Mouse (Mus musculus): ENCODE data around the gene Ccdc86.

Gene Ccdc86

DNA sequence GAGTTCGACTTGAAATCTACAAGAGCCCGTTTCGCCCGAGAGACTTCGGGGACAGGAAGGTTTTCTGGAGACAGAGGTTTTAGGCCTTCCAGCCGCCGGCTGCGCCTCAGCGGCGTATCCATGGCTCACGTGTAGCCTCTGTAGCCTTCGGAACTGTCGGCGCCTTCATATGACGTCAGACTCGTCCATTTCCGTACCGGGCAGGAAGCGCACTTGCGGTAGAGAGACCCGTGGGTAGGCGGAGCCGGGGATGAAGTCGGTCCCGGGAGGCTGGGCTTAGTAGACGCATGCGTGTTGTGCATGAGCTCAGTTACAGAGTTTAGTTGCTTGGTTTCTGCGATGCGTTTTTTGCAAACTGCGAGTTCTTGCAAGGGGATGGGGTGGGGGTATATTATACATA, at the start of gene Ccdc86:
Ccdc86 (minus strand) TSS at position 155 of the 400 bp plus-strand sequence.
- in situ Hi-C loops (cut with MboI, MseI): no loop called here

DNA sequence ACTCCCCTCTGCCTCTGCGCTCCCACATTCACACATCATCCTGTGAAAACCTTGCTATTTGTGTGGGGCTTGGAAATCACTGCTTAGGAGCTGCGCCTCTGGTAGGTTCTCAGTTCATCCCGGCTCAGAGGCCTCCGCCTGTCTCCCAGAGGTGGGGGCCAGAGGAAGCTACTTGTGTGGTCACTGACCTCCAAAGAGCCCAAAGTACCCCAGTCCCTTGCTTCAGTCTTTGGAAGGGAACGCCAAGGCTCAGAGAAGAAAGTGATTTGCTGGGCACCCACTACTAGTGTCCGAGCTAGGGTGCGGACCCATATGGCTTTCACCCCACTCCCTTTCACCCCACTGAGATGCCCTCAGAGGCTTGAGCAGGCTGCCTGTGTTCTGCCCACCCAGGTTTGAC, 44.1 kb upstream of the Ccdc86 start, which contains the start of gene Ms4a15:
Ms4a15 (minus strand) TSS at position 101 of the 400 bp plus-strand sequence.
- in situ Hi-C loops (cut with MboI, MseI): no loop called here

DNA sequence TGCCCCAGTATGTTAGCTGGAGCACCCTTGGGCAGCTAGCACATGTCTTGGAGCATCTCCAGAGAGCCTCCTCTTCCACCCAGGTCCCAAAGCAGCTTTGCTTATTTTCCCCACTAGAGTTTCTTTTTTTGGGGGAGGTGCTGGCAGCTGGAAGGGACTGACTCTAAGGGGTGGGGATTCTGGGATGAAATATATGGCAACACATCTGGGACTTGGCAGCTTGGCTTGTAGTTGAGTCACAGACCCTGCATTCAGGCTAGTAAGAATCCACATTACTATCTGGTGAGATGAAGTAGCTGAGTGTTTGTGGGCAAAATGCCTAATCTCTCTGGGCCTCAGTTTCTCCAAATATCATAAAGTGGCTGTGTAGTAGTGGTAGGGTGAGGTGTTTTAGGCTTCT, 42.8 kb upstream of the Ccdc86 start:
- in situ Hi-C loops (cut with MboI, MseI): no loop called here

DNA sequence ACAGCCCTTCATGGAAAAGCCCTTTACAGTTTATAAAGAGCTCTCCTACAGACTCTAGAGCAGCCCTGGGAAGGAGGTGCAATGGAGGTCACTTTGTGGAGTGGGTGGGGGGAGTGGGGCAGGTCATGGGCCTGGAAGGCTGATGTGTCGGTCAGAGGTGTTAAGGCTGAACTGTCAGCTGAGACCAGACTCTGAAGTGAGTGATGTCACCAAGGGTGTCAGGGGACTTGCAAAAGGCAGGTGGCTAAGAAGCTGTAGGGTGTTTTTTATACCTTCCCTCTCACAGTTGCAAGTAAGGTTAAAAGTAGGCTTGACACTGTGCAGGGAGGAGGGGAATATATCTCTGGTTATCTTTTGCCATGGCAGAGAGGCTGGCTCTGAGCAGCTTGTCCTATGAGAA, 41.7 kb upstream of the Ccdc86 start:
- in situ Hi-C loops (cut with MboI, MseI): no loop called here

DNA sequence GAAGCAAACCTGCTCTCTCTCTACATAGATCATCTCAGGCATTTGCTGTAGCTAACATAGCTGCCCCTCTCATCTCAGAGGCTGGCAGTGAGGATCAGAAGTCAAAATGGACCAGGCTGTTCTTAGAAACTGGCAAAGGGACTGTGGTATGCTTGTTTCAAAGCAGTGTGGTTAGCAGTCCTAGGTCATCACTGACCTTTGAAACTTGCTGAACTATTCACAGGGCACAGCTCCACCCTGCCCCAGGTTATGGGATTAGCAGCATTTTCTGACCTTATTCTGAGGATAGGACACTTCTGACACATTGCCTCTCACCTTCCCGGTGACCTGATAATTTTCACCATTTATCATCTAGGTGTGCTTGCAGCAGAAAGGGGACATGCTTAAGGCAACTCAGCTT, 39.5 kb upstream of the Ccdc86 start:
- in situ Hi-C loops (cut with MboI, MseI): no loop called here

DNA sequence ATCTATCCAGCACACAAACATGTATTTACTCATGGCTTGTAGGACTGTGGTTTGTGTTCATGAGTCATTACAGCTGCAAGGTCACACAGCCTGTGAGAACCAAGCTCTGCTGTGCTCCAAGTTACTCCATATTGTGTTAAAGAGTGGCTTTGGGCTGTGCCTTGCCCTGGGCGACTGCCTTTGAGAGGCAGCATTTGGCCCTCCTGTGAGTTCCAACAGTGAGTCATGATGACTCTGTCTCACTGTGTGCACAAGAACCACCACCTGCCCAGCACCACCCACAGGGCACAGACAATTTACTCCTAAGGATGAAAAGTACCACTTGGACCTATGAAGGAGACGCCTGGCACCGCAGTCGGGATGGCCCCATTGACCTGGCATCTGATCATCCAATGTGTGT, 36.8 kb upstream of the Ccdc86 start:
- in situ Hi-C loops (cut with MboI, MseI): no loop called here

DNA sequence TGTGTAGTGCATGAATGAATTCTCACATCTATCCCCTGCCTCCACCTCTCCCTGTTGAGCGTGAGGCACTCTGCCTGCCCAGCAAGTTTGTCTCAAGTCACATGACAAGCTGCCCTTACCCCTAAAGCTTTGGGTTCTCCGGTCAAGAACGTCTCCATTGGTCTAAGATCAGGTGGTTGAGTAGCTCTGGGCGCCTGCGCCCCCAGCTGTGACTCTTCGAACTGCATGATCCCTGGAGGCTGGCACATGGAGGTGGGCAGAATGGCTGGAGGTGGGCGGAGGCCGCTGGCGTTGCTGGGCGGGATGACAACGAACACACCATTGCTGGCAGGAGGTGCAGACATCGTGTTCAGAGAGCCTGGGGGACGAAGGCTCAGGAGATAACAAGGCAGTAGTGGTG, 35.5 kb upstream of the Ccdc86 start:
- in situ Hi-C loops (cut with MboI, MseI): no loop called here

DNA sequence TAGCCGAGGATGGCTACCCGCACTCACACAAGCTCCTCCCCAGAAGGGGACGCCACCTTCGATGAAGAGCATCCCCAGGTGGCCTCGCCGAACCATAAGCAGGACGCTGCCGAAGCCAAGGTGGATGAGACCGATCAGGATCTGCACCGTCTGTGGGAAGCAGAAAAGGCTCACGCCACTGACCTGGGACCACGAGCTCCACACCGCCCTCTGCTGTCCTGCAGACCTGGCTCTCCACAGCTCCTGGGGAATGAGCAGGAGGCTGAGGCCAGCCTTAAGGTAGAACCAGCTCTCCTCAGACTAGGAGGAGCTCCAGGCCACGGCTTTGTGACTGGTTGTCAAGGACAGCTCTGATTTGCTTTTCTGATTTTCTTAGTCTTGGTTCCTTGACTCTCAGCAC, 34.1 kb upstream of the Ccdc86 start:
- in situ Hi-C loops (cut with MboI, MseI): no loop called here

DNA sequence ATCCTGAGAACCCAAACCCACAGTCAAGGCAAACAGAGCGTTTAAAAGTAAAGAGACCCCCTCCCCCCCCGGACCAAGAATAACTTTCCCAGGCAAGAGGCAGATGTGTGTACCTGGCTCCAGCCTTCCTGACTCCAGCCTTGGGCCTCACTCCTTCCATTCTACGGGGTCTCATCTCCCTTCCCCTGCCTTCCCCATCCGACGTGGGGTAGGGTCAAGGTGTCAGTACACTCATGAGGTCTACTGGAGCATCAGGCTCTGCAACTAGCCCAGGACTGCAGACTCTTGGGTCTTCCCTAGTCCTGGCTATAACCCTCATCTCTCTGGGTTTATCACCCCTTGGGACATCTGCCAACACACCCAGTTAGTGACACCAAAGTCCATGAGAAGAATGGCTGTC, 31.1 kb upstream of the Ccdc86 start:
- in situ Hi-C loops (cut with MboI, MseI): no loop called here

DNA sequence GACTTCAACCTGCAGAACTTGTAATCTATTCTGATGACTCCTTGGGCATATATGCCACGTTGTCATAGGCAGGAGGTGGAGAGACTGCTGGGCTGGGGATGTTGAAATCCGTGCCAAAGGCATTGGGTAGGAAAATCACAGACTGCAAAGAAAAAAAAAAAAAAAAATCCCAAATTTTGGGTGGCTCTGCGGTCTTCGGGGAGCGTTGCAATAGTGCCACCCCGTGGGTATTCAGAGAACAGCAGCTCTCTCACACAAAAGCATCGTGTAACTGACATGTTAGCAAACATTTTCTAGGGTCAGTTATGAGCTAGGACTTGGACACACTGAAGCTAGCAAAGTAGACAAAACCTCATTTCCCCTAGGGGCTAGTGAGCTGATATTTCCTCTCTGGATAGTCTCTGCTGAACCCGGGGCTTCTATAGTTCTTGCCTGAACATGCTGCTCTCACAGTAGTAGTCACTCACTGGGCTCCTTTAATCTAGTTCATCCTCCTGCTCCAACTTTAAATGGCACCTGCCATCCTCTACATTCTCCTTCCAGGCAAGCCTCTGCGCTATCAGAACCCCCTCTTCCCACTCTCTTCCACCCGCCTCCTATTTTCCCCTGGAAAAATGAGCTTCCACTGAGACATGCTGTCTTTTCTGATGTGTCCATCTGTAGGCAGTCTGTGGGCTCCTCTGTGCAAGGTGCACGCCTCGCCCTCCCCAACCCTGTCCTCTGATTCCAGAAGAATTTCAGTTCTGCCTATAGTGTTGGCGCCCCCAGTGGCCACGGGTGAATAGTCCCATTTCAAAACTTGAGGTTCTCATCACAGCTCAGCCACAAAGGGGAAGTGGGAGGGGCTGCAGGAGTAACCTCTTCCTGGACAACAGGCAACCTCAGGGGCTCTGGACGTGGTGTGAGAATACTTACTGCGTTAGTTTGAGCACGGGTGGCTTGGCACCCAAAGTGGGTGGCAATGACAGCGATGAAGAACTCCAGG, 30.4 kb upstream of the Ccdc86 start:
- in situ Hi-C loops (cut with MboI, MseI): no loop called here

DNA sequence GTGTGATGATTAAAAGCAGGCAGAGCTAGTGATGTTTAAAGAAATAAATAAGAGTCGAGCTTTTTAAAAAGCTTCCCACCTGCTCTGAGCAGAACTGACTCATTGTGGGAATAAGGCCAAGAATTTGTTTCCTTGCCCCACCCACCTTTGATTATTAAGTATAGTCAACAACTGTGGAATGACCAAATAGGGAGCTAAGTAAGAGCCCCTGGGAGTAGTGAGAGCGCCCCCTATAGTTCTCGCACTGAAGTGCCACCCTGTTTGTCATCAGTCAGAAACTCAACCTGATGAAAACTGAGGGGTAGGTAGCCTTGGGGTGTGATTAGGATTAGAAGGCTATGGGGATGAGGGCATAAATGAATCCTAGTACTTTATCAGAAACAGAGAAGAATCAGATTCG, 27.3 kb upstream of the Ccdc86 start:
- in situ Hi-C loops (cut with MboI, MseI): no loop called here

DNA sequence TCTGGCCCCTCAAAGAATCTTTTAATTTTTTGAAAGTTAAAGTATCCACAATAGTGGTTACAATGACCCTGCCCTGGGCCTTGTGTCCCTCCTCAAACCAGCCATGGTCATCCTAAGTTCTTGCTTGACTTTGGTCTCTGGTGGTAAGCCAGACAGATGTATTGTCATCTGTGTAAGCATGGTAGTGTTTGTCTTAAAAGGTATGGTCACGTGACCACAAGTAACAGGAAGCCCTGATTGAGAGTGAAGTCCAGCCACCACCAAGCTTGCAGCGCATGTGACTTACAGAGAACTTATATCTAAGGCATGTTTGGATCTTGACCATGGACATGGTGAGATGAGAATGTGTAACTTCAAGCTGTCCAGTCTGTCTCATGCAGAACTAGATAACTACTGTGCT, 26.1 kb upstream of the Ccdc86 start:
- in situ Hi-C loops (cut with MboI, MseI): no loop called here

DNA sequence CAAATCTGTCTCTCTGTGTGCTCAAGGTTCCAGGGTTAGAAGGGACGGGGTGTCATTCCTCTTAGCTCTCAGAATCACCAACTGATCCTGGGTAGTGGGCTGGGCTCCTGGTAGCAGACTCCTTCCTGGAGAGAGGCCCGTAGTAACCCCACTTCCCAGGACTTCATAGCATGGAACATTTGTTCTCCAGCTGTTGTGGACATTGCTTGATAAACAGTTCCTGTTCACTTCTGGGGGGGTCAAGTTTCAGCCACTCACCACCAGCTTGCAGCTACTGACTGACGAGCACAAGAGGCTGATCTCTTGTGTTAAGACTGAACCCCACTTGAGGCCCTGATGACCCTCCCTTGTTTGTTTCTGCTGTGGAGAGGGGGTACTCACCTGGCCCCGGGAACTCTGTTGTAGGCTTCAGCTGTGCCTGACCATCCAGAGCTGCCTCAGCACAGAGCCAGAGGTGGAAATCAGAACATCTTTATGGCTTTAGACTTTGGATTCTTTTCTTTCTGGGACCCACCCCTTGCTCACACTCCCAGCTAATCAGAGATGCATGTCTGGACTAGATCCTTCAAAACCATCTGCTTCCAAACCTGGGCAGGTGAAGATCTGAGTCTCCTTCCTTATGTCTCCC, 25.3 kb upstream of the Ccdc86 start, which contains the start of gene Ms4a10:
Ms4a10 (minus strand) TSS at position 433 of the 628 bp plus-strand sequence.
- in situ Hi-C loops (cut with MboI, MseI): no loop called here

DNA sequence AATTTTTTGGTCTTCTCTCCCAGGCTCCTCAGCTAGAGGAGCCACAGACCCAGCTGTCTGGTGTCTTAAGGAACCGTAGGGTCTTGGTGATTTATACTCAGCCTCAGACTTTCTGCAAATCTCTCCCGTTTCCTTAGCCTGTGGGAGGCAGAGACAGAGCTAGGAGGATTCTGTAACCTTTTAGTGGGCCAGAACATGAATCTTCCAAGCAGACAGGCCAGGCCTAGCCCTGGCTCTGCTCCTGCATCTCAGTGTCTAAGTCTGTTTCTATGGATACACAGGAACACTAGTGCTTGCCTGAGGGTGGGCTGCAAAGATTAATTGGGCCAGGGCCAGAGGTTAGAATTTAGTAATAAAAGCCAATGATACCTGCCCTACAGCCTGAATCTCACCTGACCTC, 24.1 kb upstream of the Ccdc86 start:
- in situ Hi-C loops (cut with MboI, MseI): no loop called here

DNA sequence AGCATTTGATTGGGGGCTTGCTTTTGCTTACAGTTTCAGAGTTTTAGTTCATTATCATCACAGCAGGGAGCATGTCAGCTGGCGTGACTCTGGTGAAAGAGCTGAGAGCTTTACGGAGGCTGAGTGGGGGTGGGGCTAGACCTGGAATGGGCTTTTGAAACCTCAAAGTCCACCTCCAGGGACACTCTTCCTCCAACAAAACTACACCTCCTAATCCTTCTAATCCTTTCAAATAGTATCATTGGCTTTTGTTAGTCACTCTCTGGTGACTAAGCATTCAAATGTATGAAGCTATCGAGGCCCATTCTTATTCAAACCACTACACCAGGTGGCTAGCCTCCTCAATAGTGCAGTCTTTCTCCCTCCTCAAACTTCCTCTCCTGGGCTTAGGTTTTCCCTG, 23.6 kb upstream of the Ccdc86 start:
- in situ Hi-C loops (cut with MboI, MseI): no loop called here

DNA sequence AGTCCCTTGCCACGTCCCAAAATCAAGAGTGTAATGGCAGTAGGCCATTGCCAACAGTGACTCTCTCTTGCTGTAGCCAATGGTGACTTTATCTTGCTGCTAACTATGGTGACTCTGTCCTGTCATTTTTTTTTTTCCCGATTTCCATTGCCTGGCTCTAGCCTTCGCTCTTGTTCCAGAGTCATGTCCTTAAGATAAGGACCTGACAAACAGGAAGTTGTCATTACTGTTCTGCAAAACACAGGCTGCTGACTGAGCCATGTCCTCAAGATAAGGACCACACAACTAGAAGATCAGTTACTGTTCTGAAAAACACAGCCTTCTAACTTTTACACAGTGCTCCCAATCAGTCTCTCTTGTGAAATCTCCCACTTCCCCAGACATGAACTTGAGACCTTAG, 21.4 kb upstream of the Ccdc86 start:
- in situ Hi-C loops (cut with MboI, MseI): no loop called here

DNA sequence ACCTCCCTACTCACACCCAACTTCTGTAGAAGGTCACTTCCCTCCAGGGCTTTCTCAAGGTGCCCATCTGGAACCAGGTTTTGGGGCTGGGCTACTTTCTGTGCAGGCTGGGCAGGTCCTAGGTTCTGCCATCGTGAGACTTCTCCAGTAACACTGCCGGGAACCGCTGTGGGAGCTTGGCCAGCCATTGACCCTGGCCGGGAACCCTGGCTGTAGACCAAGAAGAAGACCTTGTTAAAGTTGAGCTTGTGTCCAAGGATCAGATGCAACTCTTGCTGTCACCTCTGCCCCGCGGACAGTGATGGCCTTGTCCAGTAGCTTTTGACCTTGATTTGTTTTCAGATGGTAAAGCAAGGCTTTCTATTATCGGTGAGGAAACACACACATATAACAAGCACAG, 19.5 kb upstream of the Ccdc86 start:
- in situ Hi-C loops (cut with MboI, MseI): no loop called here

DNA sequence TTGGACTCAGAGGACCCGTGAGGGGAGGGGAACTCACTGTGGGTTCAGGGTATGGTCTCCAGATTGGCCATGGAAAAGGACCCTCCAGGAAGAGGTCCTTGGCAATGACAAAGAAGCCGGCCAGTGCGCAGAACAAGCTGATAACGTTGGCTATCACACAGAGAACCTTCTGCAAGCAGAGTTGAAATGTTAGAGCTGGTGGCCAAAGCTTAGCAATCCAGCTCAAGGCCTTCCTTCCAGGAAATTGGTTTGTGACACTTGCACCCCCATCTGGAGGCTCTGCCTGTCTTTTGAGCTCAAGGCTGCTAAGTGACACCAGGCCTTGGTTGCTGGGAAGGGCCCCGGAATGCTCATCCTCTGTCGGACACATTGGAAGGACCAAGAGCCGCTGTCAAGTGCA, 16.7 kb upstream of the Ccdc86 start:
- in situ Hi-C loops (cut with MboI, MseI): no loop called here

DNA sequence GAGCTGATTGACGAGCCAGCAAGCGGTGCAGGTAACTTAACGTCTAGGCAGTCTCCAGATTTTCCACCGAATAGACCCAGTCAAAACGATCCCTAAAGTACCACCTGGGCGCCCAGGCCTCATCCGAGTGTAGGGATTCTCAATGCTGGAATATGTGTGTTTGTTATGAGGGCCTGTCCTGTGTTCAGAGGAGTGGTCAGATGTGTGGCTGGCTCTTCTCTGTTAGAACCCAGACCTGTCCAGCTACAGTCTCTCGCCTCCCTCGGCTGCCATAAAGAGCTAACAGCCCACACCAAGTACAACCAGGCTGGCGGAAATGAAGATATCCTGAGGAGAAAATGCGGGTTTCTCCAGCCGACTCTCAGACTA, 10.9 kb upstream of the Ccdc86 start:
- in situ Hi-C loops (cut with MboI, MseI): loop anchor here (5.0 kb wide), 1 partner anchor 293 kb away; no protein-coding TSS in a partner anchor

DNA sequence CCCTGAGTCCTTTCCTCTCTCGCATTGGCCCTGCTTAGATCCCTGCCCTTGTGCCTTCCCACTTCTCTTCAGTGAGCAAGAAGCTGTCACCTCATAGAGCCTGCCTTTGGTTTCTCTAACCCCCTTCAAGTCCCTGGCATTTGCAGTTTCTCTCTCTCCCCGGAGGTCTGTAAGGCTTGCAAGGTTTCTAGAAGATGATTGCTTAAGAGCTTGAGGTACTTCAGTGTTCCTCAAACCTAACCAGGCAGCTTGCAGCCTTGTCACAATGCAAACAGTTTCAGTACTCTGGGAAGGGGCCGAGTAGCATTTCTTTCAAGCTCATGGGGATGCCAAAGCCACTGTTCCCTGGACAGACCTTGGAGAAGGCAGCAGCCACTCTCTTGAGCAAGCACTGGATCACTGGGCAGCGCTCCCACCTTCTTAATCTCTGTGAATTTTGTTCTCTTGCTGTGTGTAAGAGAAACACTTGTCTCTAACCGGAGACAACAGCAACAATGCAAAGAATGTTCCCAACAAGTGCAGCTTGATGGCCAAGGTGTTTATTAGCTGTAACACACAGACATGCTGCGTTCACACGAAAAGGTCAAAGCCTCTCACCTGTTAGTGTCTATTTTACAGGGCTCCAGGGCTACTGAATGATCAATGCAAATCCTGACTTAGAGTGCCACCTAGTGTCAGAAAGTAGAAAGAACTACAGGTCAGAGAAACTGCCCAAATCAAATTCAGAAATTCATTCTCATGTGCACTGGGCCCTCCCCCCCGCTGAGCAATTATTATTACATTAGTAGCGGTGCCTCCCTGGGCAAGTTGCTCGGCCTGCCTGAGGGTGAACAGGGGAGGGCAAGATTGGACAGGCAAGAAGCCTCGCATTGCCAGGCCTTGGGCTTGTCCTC, 10.3 kb upstream of the Ccdc86 start:
- in situ Hi-C loops (cut with MboI, MseI): no loop called here

DNA sequence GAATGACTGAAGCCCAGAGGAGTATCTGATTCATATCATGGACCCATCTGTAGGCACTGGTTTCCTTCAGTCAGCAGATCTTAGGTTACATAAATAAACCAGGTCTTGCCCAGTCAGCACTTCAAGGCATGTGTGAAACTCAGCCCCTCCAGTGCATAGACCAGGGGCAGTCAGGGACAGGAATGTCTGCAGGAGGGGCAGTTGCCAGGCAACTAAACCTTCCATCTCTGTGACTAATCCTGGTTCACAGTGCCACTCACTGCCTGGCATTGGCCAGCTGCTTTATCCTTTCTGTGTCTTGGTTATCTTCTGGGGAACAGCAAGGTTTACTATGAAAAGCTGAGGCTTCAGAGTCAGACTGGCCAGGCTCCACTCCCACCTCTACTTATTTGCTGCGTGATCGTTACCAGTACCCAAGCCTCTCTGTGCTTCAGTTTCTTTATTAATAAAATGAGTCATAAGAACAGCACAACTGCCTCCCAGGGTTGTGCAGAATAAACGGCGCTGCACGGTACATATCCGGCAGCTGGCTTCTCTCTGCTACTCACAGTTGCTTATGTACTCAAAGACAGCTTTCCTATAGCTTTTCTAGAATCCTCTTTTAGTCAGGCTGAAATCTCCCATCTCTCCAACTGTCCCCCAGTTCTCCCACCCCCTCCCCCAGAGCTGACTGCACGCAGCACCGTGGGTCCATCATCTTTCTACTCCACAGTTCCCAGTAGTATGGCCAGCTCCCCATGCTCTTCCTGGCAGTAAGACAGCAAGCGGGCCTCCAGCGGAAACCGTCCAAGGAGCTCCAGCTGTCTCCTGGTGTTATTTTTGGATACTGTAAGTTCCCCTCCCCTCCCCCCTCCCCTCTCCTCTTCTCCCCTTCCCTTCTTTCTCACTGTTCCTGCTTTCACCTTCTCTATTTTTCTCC, 3.2 kb upstream of the Ccdc86 start:
- in situ Hi-C loops (cut with MboI, MseI): no loop called here

Data from regulatory T cell (primary cell).